Comparison of ENCODE assay signal across 31 mouse cellular contexts in the genomic region with DNA sequence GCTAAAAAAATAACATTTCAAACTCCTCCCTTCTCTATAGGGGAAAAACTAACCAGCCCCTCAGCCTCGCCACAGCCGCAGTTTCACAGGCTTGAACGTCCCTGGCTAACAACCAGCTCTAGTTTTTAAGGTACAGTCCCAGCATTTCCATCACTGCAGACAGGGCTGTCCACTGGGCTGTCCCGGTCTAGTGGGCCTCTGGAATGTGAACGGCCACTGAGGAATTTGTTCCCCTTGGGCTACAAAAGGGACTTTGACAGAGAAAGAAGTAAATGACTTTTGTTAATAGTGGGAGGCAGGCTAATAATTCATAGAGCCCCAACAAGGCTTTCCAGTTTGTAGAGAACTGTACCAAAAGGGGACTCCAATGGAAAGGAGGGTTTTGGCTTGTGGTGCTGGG. TPM values are rescaled to one million over a fixed set of nuclear protein-coding genes. Genes with fewer than 3 reads are reported as not detected.
DNase-seq lines count a peak whose midpoint lies in the region; ATAC-seq and TF ChIP-seq lines count a peak whose summit lies in the region.
"Had no signal": no experiment of that assay in that cellular context is flagged by ENCODE, and none has a peak within 500 bp of the region (broad histone marks: within the 10 kb centered on the region; RNA-seq: fewer than 3 reads in every experiment).

No protein-coding gene starts in this region.

- H3K4me2 ChIP-seq in forebrain, embryonic 13.5 days, result no peak overlapping the region
- H3K4me2 ChIP-seq: embryonic facial prominence, embryonic 12.5 days; forebrain, embryonic 15.5 days; heart, embryonic 11.5 days; hindbrain, embryonic 13.5 days; liver, embryonic 12.5 days; midbrain, embryonic 12.5 days; neural tube, embryonic 13.5 days; stomach, embryonic 15.5 days had no signal

- peaks cover 40% of the 10 kb centered on the region for H3K36me3 ChIP-seq in forebrain, embryonic 13.5 days (ENCODE audit: poor library complexity, severe bottlenecking)

- CTCF ChIA-PET in Patski (lab: Charles Lee), result interaction anchor here (1.0 to 1.5 kb wide), 4 partner anchors 8 to 60 kb away, joined by 3 to 5 read pairs (median 4); no protein-coding TSS in a partner anchor

- H3K9ac ChIP-seq in forebrain, embryonic 13.5 days, result no peak overlapping the region
- H3K9ac ChIP-seq: embryonic facial prominence, embryonic 12.5 days; forebrain, embryonic 15.5 days; hindbrain, embryonic 13.5 days; liver, embryonic 12.5 days; liver, postnatal 0 days; midbrain, embryonic 12.5 days; neural tube, embryonic 13.5 days; stomach, embryonic 15.5 days had no signal

- H3K27me3 ChIP-seq in Patski, result no peaks in the 10 kb centered on the region
- H3K27me3 ChIP-seq in forebrain, embryonic 13.5 days, result no peaks in the 10 kb centered on the region
- H3K27me3 ChIP-seq: embryonic facial prominence, embryonic 12.5 days; forebrain, embryonic 15.5 days; hindbrain, embryonic 13.5 days; liver, embryonic 12.5 days; megakaryocyte, embryonic 14.5 days; midbrain, embryonic 12.5 days; neural tube, embryonic 13.5 days; stomach, embryonic 15.5 days had no signal

- in situ Hi-C loops in Patski (cut with MboI; ENCODE audit: low pct_unique_long_range_greater_than_20kb), result no loop called here

- H3K4me1 ChIP-seq in forebrain, embryonic 13.5 days, result no peaks in the 10 kb centered on the region
- H3K4me1 ChIP-seq: embryonic facial prominence, embryonic 12.5 days; forebrain, embryonic 15.5 days; hindbrain, embryonic 13.5 days; liver, embryonic 12.5 days; midbrain, embryonic 12.5 days; neural tube, embryonic 13.5 days; stomach, embryonic 15.5 days had no signal

- H3K27ac ChIP-seq in forebrain, embryonic 13.5 days, result no peak overlapping the region
- H3K27ac ChIP-seq: embryonic facial prominence, embryonic 12.5 days; forebrain, embryonic 15.5 days; hindbrain, embryonic 13.5 days; liver, embryonic 12.5 days; midbrain, embryonic 12.5 days; neural tube, embryonic 13.5 days; stomach, embryonic 15.5 days had no signal

- H3K4me3 ChIP-seq in forebrain, embryonic 13.5 days, result no peak overlapping the region
- H3K4me3 ChIP-seq: embryonic facial prominence, embryonic 12.5 days; forebrain, embryonic 15.5 days; hindbrain, embryonic 13.5 days; liver, embryonic 12.5 days; megakaryocyte, embryonic 14.5 days; midbrain, embryonic 12.5 days; neural tube, embryonic 13.5 days; stomach, embryonic 15.5 days had no signal

- DNase-seq in Patski (ENCODE audit: low read depth, low spot score), result peak; percentile 58
- DNase-seq in kidney, adult 9 months, result peak; percentile 91
- peak; percentile 72 for DNase-seq in kidney, postnatal 10 days
- DNase-seq in embryo, embryonic 10 days (ENCODE audit: low spot score), result no peak
- DNase-seq in urinary bladder, postnatal 25 days (ENCODE audit: low spot score), result no peak
- no peak for DNase-seq in retina, embryonic 14.5 days (ENCODE audit: low spot score)
- DNase-seq: adrenal gland, adult 8-10 months; cerebellum, adult 8-10 months; cerebellum, postnatal 36 days; embryo, embryonic 11 days; gastrocnemius, postnatal 25 days; heart, adult 11 months; heart, postnatal 4 days; left cerebral cortex, postnatal 4 days; liver, postnatal 0 days; lung, postnatal 4 days; thymus, postnatal 25 days had no signal

- no peak for TF ChIP-seq CTCF in Patski (IDR thresholded peaks at IDR 0.05)

- H3K9me3 ChIP-seq in forebrain, embryonic 13.5 days (replicated peaks), result no peaks in the 10 kb centered on the region
- H3K9me3 ChIP-seq: embryonic facial prominence, embryonic 12.5 days; forebrain, embryonic 15.5 days; hindbrain, embryonic 13.5 days; liver, embryonic 12.5 days; megakaryocyte, embryonic 14.5 days; midbrain, embryonic 12.5 days; neural tube, embryonic 13.5 days; stomach, embryonic 15.5 days had no signal

- POLR2A ChIA-PET in Patski (lab: Charles Lee), result no interaction called here

- peak; percentile 69 for ATAC-seq in Patski
- no peak for ATAC-seq in forebrain, embryonic 13.5 days
- ATAC-seq: activated CD4-positive, CD25-positive, alpha-beta regulatory T cell, adult 4 months; forebrain, embryonic 15.5 days; intestine, postnatal 0 days; liver, embryonic 12.5 days; liver, postnatal 0 days had no signal

- 82% methylated on average over 5 of the region's 5 CpGs for WGBS in forebrain, embryonic 13.5 days

RNA-seq across cellular contexts. Expression of gene Ybx1, which starts 11.0 kb away (rescaled TPM):
- polyA plus RNA-seq in Patski (2021), result 590 TPM
- 763 and 887 TPM in 2 replicates for polyA plus RNA-seq in forebrain, embryonic 13.5 days (2015; fragmentation: Nextera tagmentation; extraction: Ambion mirVana)

RNA-seq across cellular contexts. Expression of gene Ppih, which starts 14.9 kb away (rescaled TPM):
- polyA plus RNA-seq in Patski (2021), result 10.5 TPM
- polyA plus RNA-seq in forebrain, embryonic 13.5 days (2015; fragmentation: Nextera tagmentation; extraction: Ambion mirVana), result 101 and 123 TPM in 2 replicates

RNA-seq across cellular contexts. Expression of gene Cldn19, which starts 50.2 kb away (rescaled TPM):
- polyA plus RNA-seq in Patski (2021), result 7.1 TPM
- 0.18 TPM in 2 replicates for polyA plus RNA-seq in forebrain, embryonic 13.5 days (2015; fragmentation: Nextera tagmentation; extraction: Ambion mirVana)
- polyA plus RNA-seq: activated CD4-positive, CD25-positive, alpha-beta regulatory T cell, adult 4 months; heart, embryonic 11.5 days; heart, postnatal 0 days; liver, embryonic 12.5 days; liver, postnatal 0 days; small intestine, adult 2 months; stomach, embryonic 15.5 days had no signal

Comparison
In these comparisons a context has a peak if more than half of its experiments do, and no peak if none do; other contexts are left out.
1. DNase-seq: peak in Patski (single experiment), kidney, adult 9 months (single experiment) and kidney, postnatal 10 days (single experiment); none in embryo, embryonic 10 days (single experiment), urinary bladder, postnatal 25 days (single experiment) and retina, embryonic 14.5 days (single experiment).